Mouse (Mus musculus) liver, embryonic 16.5 days (tissue): ENCODE measurements around the gene Slc38a1. TPM values are rescaled to one million over a fixed set of nuclear protein-coding genes. Genes with fewer than 3 reads are reported as not detected.

Experiments
- polyA plus RNA-seq: library from polyadenylated mRNA; unstranded; fragments of >200 nt; fragmentation: Nextera tagmentation; extraction: Ambion mirVana; gene quantifications from 2 replicates; pipeline ENCODE4 v1.2.1, GENCODE M21; 2015

Gene Slc38a1
- polyA plus RNA-seq, 1 experiment from 2014 or later: 12.3 TPM

Other genes starting within 250 kb of the Slc38a1 start
- gene Scaf11, start 182.1 kb downstream of the Slc38a1 start, polyA plus RNA-seq: 33.3 and 37.1 TPM in 2 replicates
- gene Slc38a2, start 56.8 kb upstream of the Slc38a1 start, polyA plus RNA-seq: 37.9 and 38.8 TPM in 2 replicates